Mouse (Mus musculus): ENCODE measurements around the gene Hspa1a.

Gene Hspa1a

GRCm38 (mm10) chr17:34927306-34928019 is 44.5 kb downstream of the Hspa1a start:
- ChIA-PET POLR2A (interaction anchor here (0.7 to 3.2 kb wide), 24 partner anchors 8 to 158 kb away, joined by 3 to 78 read pairs (median 6); partner anchors contain the start of gene Slc44a4 (in 1 of the 4)), CTCF (interaction anchor here in 3 of 4 experiments (0.6 to 1.6 kb wide), 12 partner anchors 8 to 241 kb away, joined by 3 to 14 read pairs (median 3); no protein-coding TSS in a partner anchor)

GRCm38 (mm10) chr17:34924258-34924657 is 47.7 kb downstream of the Hspa1a start:
- ChIA-PET POLR2A (interaction anchor here in 3 of 4 experiments (0.7 to 4.0 kb wide), 16 partner anchors 8 to 321 kb away, joined by 3 to 43 read pairs (median 5); partner anchors contain the start of gene Slc44a4 (in 1 of the 3)), CTCF (interaction anchor here (0.6 to 4.5 kb wide), 14 partner anchors 9 to 311 kb away, joined by 3 to 34 read pairs (median 4); partner anchors contain the start of genes Ehmt2 (in 1 of the 4), Nfkbil1 (in 1 of the 4) and Slc44a4 (in 1 of the 4))

GRCm38 (mm10) chr17:34922939-34923338 is 49.0 kb downstream of the Hspa1a start:
- ChIA-PET POLR2A (interaction anchor here (0.6 to 4.0 kb wide), 11 partner anchors 10 to 61 kb away, joined by 3 to 43 read pairs (median 3); partner anchors contain the start of gene Slc44a4 (in 1 of the 4)), CTCF (interaction anchor here in 3 of 4 experiments (0.6 to 4.5 kb wide), 14 partner anchors 8 to 312 kb away, joined by 3 to 34 read pairs (median 4); partner anchors contain the start of genes Neu1 (in 1 of the 3) and Nfkbil1 (in 1 of the 3))

Data from embryonic stem cell, embryonic (primary cell).